Mouse (Mus musculus) C2C12 (cell line): ENCODE results near the gene D430041D05Rik.

Experiments used
- CTCF ChIP-seq: IDR thresholded peaks from one replicate; pipeline ENCODE4 v1.5.1; 2011; ENCODE audit not compliant: control insufficient read depth, insufficient read depth, insufficient read length
- MYOD1 ChIP-seq: IDR thresholded peaks from one replicate; pipeline ENCODE4 v1.6.1; 2011; ENCODE audit warnings: low read depth; ENCODE audit not compliant: control insufficient read depth, insufficient read length
- MYOG ChIP-seq: IDR thresholded peaks from one replicate; pipeline ENCODE4 v1.6.1; 2011; ENCODE audit not compliant: control insufficient read depth, insufficient read length; ENCODE audit errors: extremely low read depth
- USF1 ChIP-seq: IDR thresholded peaks from one replicate; pipeline ENCODE4 v1.6.1; 2011; ENCODE audit warnings: low read depth, mild to moderate bottlenecking, control low read depth, moderate library complexity

DNA sequence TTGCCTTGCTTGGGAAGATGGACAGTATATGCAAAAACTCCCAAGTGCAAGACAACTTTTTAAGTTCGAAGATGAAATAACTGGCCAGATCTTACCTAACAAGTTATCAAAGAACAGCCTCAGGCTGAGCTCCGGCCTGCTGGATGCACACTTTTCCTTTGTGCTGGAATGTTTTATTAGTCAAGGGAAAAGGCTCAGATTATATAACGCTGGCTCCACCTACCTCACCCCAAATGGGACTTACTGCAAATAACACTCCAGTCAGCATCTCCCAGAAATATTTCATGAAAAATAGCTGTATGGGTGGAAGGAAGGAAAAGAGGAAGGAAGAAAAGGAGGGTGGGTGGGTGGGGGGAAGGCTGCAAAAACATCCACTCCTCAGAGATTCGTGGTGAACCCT lies 54.3 kb downstream of the D430041D05Rik start:
- TF ChIP-seq CTCF (no peak), USF1 (no peak), MYOD1 (no peak), MYOG (no peak)
